Mouse (Mus musculus) hindbrain, embryonic 12.5 days (tissue): Measurements from ENCODE around the gene Arih1. TPM values are rescaled to one million over a fixed set of nuclear protein-coding genes. Genes with fewer than 3 reads are reported as not detected.
"Not testable (repeated sequence)": the region's sequence is repeated elsewhere in the genome, so short reads cannot be mapped to it uniquely, and the experiment has no call there.

ENCODE experiments used
- ATAC-seq: fragments of 200-750 bp; cut with Nextera tagmentation; 2 replicates; pipeline ENCODE4 v1.8.0; 2017; ENCODE audit warnings: moderate TSS enrichment; ENCODE audit not compliant: low FRiP score
- H3K27ac ChIP-seq: fragments of 300-500 bp; sonication (generic); 2 replicates; pipeline ENCODE4 v1.5.1; 2016; ENCODE audit warnings: mild to moderate bottlenecking
- H3K27me3 ChIP-seq: fragments of 300-500 bp; sonication (generic); 2 replicates; pipeline ENCODE4 v1.6.1; 2016; ENCODE audit warnings: mild to moderate bottlenecking
- H3K36me3 ChIP-seq: fragments of 300-500 bp; sonication (generic); 2 replicates; pipeline ENCODE4 v1.6.1; 2016; ENCODE audit warnings: mild to moderate bottlenecking
- H3K4me1 ChIP-seq: fragments of 300-500 bp; sonication (generic); 2 replicates; pipeline ENCODE4 v1.6.1; 2016
- H3K4me2 ChIP-seq: fragments of 300-500 bp; sonication (generic); replicated peaks from 2 replicates; pipeline ENCODE4 v1.6.1; 2016; ENCODE audit warnings: mild to moderate bottlenecking
- H3K4me3 ChIP-seq: fragments of 300-500 bp; sonication (generic); 2 replicates; pipeline ENCODE4 v1.5.1; 2016; ENCODE audit warnings: mild to moderate bottlenecking
- H3K9ac ChIP-seq: fragments of 300-500 bp; sonication (generic); 2 replicates; pipeline ENCODE4 v1.6.1; 2016; ENCODE audit warnings: mild to moderate bottlenecking, moderate library complexity
- H3K9me3 ChIP-seq: fragments of 300-500 bp; sonication (generic); replicated peaks from 2 replicates; pipeline ENCODE4 v1.6.1; 2016; ENCODE audit warnings: mild to moderate bottlenecking
- WGBS: fragments of 180-500 bp; shearing (Covaris S2); methylation state at CpG from one replicate; pipeline ENCODE4 v1.1.7; 2016; 5-methylcytosine and 5-hydroxymethylcytosine counted together
- polyA plus RNA-seq: library from polyadenylated mRNA; unstranded; fragments of >200 nt; fragmentation: Nextera tagmentation; extraction: Ambion mirVana; gene quantifications from 2 replicates; pipeline ENCODE4 v1.2.1, GENCODE M21; 2016

Arih1 gene
- polyA plus RNA-seq, 1 experiment from 2014 or later = 24.1 TPM

DNA sequence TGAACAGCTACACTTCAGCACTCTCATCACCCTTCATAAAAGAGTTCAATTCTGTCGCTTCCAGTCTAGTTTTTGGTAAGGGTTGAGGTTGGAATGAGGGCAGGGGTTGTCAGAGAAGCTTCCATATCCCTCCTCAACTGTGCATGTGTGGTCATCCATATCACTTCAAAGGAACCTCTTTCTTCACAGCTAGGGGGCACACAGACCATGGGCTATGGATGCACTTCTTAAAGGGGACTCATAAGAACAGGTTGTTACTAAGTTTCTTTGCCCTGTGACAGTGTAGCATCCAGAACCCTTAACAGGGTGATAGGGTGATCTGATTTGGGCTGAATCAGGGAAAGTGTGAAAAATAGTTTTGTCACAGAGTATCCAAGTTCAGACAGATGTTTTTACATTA lies 128.4 kb downstream of the Arih1 start:
- not testable (repeated sequence) for H3K4me1 ChIP-seq, ATAC-seq, H3K9ac ChIP-seq, H3K36me3 ChIP-seq, H3K4me3 ChIP-seq, H3K27ac ChIP-seq, H3K9me3 ChIP-seq, H3K4me2 ChIP-seq, H3K27me3 ChIP-seq
- 63% methylated on average over 1 of the region's 1 CpGs for WGBS

GRCm38 (mm10) chr9:59353253-59353639 lies 133.2 kb downstream of the Arih1 start, which contains the start of gene Bbs4:
Gene Bbs4, minus strand, starts transcription at chr9:59353508.
- Histone ChIP-seq H3K4me1 (peaks cover 4% of the 10 kb centered on the region), H3K27ac (peak within 1 kb of the TSS; percentile 90), H3K9me3 (no peaks in the 10 kb centered on the region), H3K4me2 (peak within 1 kb of the TSS; percentile 60), H3K4me3 (peak within 1 kb of the TSS; percentile 79), H3K27me3 (no peaks in the 10 kb centered on the region), H3K9ac (peak within 1 kb of the TSS; percentile 87), H3K36me3 (no peaks in the 10 kb centered on the region)
- peak; percentile 94 for ATAC-seq
- under 1% methylated on average over 32 of the region's 32 CpGs for WGBS

DNA sequence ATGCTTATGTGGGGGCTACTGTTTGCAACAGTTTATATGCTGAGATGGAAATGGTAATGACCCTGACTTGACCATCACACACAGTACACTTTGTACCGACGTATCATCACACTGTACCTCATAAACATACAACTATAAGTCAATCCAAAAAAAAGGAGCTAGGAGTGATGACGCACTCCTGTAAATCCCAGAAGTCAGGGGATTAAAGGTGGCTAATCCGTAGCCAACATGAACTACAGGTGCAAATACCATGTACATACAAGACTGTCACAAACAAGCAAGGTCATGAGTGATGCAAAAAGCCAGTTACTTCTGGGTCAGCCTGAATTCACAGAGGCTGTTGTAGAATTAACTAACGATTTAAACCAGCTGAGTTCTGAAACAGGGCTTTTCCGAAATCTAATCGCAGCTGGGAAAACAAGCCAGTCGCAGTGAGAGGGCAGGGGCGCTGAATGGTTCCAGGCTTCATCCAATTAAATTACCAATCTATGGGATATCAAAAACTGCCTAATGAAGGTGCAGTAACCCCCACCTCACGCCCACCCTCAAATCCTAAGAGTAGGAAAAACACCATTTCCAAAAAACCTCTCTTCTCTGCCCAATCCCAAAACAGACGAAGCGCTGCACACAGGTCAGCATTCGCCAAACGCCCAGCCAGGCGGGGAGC lies 133.7 kb downstream of the Arih1 start:
- WGBS = 15% methylated on average over 15 of the region's 15 CpGs
- no peak; the same call in 1 of the 2 replicates for ATAC-seq
- H3K27ac ChIP-seq = peak overlapping the region; percentile 90
- peaks cover 4% of the 10 kb centered on the region for H3K4me1 ChIP-seq
- no peaks in the 10 kb centered on the region for H3K27me3 ChIP-seq
- H3K4me2 ChIP-seq = peak overlapping the region; percentile 60
- no peaks in the 10 kb centered on the region for H3K36me3 ChIP-seq
- H3K9me3 ChIP-seq = no peaks in the 10 kb centered on the region
- peak overlapping the region; percentile 87 for H3K9ac ChIP-seq
- peak overlapping the region; percentile 79 for H3K4me3 ChIP-seq

DNA sequence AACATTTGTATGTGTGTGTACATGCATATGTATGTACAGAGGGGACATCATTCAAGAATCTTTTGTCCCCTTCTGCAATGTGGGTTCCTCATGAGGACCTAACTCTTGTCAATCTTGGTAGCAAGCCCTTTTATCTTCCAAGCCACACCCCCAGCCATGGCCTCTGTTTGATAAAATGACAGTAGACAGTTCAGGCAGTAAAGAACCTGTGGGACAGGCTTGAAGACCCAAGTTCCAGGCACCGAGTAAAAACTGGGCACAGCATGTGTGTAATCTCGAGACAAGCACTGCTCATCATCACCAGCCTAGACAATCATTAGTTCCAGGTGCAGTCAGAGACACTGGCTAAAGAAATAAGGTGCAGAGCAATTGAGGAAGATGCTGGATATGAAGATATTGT lies 140.2 kb downstream of the Arih1 start:
- no peaks in the 10 kb centered on the region for H3K27me3 ChIP-seq
- no peak overlapping the region for H3K4me3 ChIP-seq
- ATAC-seq = no peak
- H3K4me2 ChIP-seq = no peak overlapping the region
- H3K27ac ChIP-seq = no peak overlapping the region
- 81% methylated on average over 2 of the region's 2 CpGs for WGBS
- no peaks in the 10 kb centered on the region for H3K9me3 ChIP-seq
- no peak overlapping the region for H3K9ac ChIP-seq
- H3K36me3 ChIP-seq = peaks cover 26% of the 10 kb centered on the region
- no peaks in the 10 kb centered on the region for H3K4me1 ChIP-seq

DNA sequence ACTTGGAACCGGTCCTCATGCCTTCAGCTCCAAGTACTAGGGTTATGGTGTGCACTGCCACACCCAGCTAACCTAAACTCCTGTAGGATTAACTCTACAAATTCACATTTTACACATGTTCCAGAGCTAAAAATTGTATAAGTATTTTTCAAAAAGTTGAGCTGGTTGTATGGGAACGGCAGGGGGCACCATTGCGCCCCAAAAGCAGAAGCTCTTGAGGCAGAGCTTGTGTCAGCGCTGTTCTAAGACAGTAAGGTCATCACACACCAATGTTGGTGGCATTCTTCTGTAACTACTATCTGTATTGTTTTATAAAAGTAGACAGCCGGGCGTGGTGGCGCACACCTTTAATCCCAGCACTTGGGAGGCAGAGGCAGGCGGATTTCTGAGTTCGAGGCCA lies 146.4 kb downstream of the Arih1 start:
- Histone ChIP-seq H3K4me3 (no peak overlapping the region), H3K27me3 (no peaks in the 10 kb centered on the region), H3K36me3 (peaks cover 49% of the 10 kb centered on the region), H3K4me2 (no peak overlapping the region), H3K9me3 (no peaks in the 10 kb centered on the region), H3K9ac (no peak overlapping the region), H3K4me1 (no peaks in the 10 kb centered on the region), H3K27ac (no peak overlapping the region)
- ATAC-seq = no peak
- 89% methylated on average over 8 of the region's 9 CpGs for WGBS

- Histone ChIP-seq H3K27me3 (no peaks in the 10 kb centered on the region), H3K4me1 (no peaks in the 10 kb centered on the region), H3K9ac (no peak overlapping the region), H3K4me2 (no peak overlapping the region), H3K4me3 (no peak overlapping the region), H3K36me3 (peaks cover 49% of the 10 kb centered on the region), H3K27ac (no peak overlapping the region), H3K9me3 (no peaks in the 10 kb centered on the region)
- ATAC-seq = no peak
- 86% methylated on average over 5 of the region's 5 CpGs for WGBS
Observed at GRCm38 (mm10) chr9:59339107-59339506, 147.3 kb downstream of the Arih1 start.

DNA sequence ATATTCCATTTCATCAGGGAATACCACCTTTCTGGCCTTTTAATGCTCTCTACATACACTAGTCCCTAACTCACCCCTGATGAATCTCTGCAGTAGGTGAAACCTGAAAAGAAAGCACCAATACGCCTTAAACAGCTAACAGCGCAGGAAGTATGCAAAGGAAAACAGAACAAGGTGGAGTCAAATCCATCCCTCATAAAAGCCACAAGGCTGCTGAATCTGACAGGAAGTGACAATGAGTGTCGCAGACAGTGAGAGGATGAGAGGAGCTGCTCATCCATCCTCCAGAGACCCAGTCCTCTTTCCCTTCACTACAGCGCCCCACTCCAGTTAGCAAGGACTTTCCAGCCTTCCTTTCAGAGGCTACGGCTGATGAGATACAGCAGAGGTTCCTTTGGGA lies 148.0 kb downstream of the Arih1 start:
- H3K4me1 ChIP-seq = no peaks in the 10 kb centered on the region
- peaks cover 49% of the 10 kb centered on the region for H3K36me3 ChIP-seq

More for the DNA sequence above, 148.0 kb downstream of the Arih1 start:
- 85% methylated on average over 5 of the region's 5 CpGs for WGBS
- Histone ChIP-seq H3K4me3 (no peak overlapping the region), H3K27me3 (no peaks in the 10 kb centered on the region), H3K27ac (no peak overlapping the region), H3K9me3 (no peaks in the 10 kb centered on the region), H3K9ac (no peak overlapping the region), H3K4me2 (no peak overlapping the region)
- ATAC-seq = no peak

Other genes starting within 250 kb of the Arih1 start
- 35.3 and 38.0 TPM in 2 replicates for gene Adpgk, start 195.1 kb downstream of the Arih1 start, polyA plus RNA-seq
- gene Bbs4, start 133.1 kb downstream of the Arih1 start, polyA plus RNA-seq = 25.4 and 29.5 TPM in 2 replicates
- 54.6 and 60.6 TPM in 2 replicates for gene Hexa, start 52.9 kb upstream of the Arih1 start, polyA plus RNA-seq
- not detected in 2 replicates for gene Tmem202, start 53.2 kb upstream of the Arih1 start, polyA plus RNA-seq
- 20.7 and 21.5 TPM in 2 replicates for gene Celf6, start 91.3 kb upstream of the Arih1 start, polyA plus RNA-seq
- 127 TPM in 2 replicates for gene Parp6, start 130.7 kb upstream of the Arih1 start, polyA plus RNA-seq
- 1,402 and 1,486 TPM in 2 replicates for gene Pkm, start 169.8 kb upstream of the Arih1 start, polyA plus RNA-seq
- 0.46 and 0.83 TPM in 2 replicates for gene Gramd2, start 193.5 kb upstream of the Arih1 start, polyA plus RNA-seq